Mouse (Mus musculus) hindbrain, embryonic 13.5 days (tissue): ENCODE measurements around the gene Fancc. TPM values are rescaled to one million over a fixed set of nuclear protein-coding genes. Genes with fewer than 3 reads are reported as not detected.

Experiments used
- ATAC-seq: fragments of 200-750 bp; cut with Nextera tagmentation; 2 replicates; pipeline ENCODE4 v1.8.0; 2017; ENCODE audit warnings: moderate TSS enrichment; ENCODE audit not compliant: low FRiP score
- H3K27ac ChIP-seq: fragments of 300-500 bp; sonication (generic); 2 replicates; pipeline ENCODE4 v1.5.1; 2015; ENCODE audit warnings: inconsistent platforms, mild to moderate bottlenecking, moderate library complexity
- H3K27me3 ChIP-seq: fragments of 300-500 bp; sonication (generic); 2 replicates; pipeline ENCODE4 v1.6.1; 2015; ENCODE audit warnings: mild to moderate bottlenecking, inconsistent platforms
- H3K36me3 ChIP-seq: fragments of 300-500 bp; sonication (generic); 2 replicates; pipeline ENCODE4 v1.6.1; 2015; ENCODE audit warnings: mild to moderate bottlenecking, inconsistent platforms
- H3K4me1 ChIP-seq: fragments of 300-500 bp; sonication (generic); replicated peaks from 2 replicates; pipeline ENCODE4 v1.6.1; 2015; ENCODE audit warnings: inconsistent platforms
- H3K4me2 ChIP-seq: fragments of 300-500 bp; sonication (generic); 2 replicates; pipeline ENCODE4 v1.6.1; 2015; ENCODE audit warnings: inconsistent platforms, mild to moderate bottlenecking, moderate library complexity
- H3K4me3 ChIP-seq: fragments of 300-500 bp; sonication (generic); 2 replicates; pipeline ENCODE4 v1.5.1; 2015; ENCODE audit warnings: mild to moderate bottlenecking, inconsistent platforms
- H3K9ac ChIP-seq: fragments of 300-500 bp; sonication (generic); 2 replicates; pipeline ENCODE4 v1.6.1; 2015; ENCODE audit warnings: mild to moderate bottlenecking, inconsistent platforms
- H3K9me3 ChIP-seq: fragments of 300-500 bp; sonication (generic); 2 replicates; pipeline ENCODE4 v1.6.1; 2016; ENCODE audit warnings: inconsistent platforms
- WGBS: fragments of 180-500 bp; shearing (Covaris S2); methylation state at CpG from one replicate; pipeline ENCODE4 v1.1.7; 2015; 5-methylcytosine and 5-hydroxymethylcytosine counted together
- polyA plus RNA-seq: library from polyadenylated mRNA; unstranded; fragments of >200 nt; fragmentation: Nextera tagmentation; extraction: Ambion mirVana; gene quantifications from 2 replicates; pipeline ENCODE4 v1.2.1, GENCODE M21; 2015

Fancc gene
- polyA plus RNA-seq, 1 experiment from 2014 or later, result 16.3 TPM

GRCm38 (mm10) chr13:63513374-63514098 is 16.5 kb upstream of the Fancc start:
- Histone ChIP-seq H3K4me3 (no peak overlapping the region), H3K27me3 (no peaks in the 10 kb centered on the region), H3K27ac (peak overlapping the region; percentile 40), H3K4me1 (peaks cover 32% of the 10 kb centered on the region), H3K9me3 (no peaks in the 10 kb centered on the region), H3K4me2 (no peak overlapping the region), H3K9ac (no peak overlapping the region), H3K36me3 (peaks cover 92% of the 10 kb centered on the region)
- ATAC-seq, result 0 out of 2 replicates have a peak, but pooled peaks have one; percentile 21
- 46% methylated on average over 26 of the region's 26 CpGs for WGBS

- peaks cover 90% of the 10 kb centered on the region for H3K36me3 ChIP-seq
- H3K4me2 ChIP-seq, result no peak overlapping the region
- no peak overlapping the region for H3K9ac ChIP-seq
- no peak overlapping the region for H3K4me3 ChIP-seq
- no peak for ATAC-seq
- no peak overlapping the region for H3K27ac ChIP-seq
- H3K27me3 ChIP-seq, result no peaks in the 10 kb centered on the region
- H3K9me3 ChIP-seq, result no peaks in the 10 kb centered on the region
- 25% methylated on average over 6 of the region's 6 CpGs for WGBS
- H3K4me1 ChIP-seq, result peaks cover 32% of the 10 kb centered on the region
Measured at GRCm38 (mm10) chr13:63512411-63512810, 15.3 kb upstream of the Fancc start.

GRCm38 (mm10) chr13:63507821-63508220 is 10.7 kb upstream of the Fancc start:
- peaks cover 49% of the 10 kb centered on the region for H3K36me3 ChIP-seq
- 85% methylated on average over 5 of the region's 5 CpGs for WGBS
- ATAC-seq, result no peak
- H3K4me1 ChIP-seq, result no peaks in the 10 kb centered on the region
- H3K4me2 ChIP-seq, result no peak overlapping the region
- H3K9ac ChIP-seq, result no peak overlapping the region
- no peak overlapping the region for H3K27ac ChIP-seq
- H3K4me3 ChIP-seq, result no peak overlapping the region
- H3K27me3 ChIP-seq, result no peaks in the 10 kb centered on the region
- no peaks in the 10 kb centered on the region for H3K9me3 ChIP-seq

- no peaks in the 10 kb centered on the region for H3K9me3 ChIP-seq
- whole genome bisulfite sequencing, result 87% methylated on average over 6 of the region's 6 CpGs
Measured at GRCm38 (mm10) chr13:63507001-63507556, 10.0 kb upstream of the Fancc start.

GRCm38 (mm10) chr13:63506364-63506763 is 9.3 kb upstream of the Fancc start:
- H3K4me3 ChIP-seq, result no peak overlapping the region
- no peak for ATAC-seq
- H3K27ac ChIP-seq, result no peak overlapping the region
- H3K4me1 ChIP-seq, result no peaks in the 10 kb centered on the region
- 48% methylated on average over 1 of the region's 1 CpGs for WGBS
- H3K9ac ChIP-seq, result no peak overlapping the region
- no peaks in the 10 kb centered on the region for H3K9me3 ChIP-seq
- no peaks in the 10 kb centered on the region for H3K27me3 ChIP-seq
- H3K36me3 ChIP-seq, result peaks cover 34% of the 10 kb centered on the region
- H3K4me2 ChIP-seq, result no peak overlapping the region

More at GRCm38 (mm10) chr13:63507001-63507556, 10.0 kb upstream of the Fancc start:
- Histone ChIP-seq H3K27ac (no peak overlapping the region), H3K27me3 (no peaks in the 10 kb centered on the region), H3K36me3 (peaks cover 42% of the 10 kb centered on the region), H3K4me3 (no peak overlapping the region), H3K9ac (no peak overlapping the region), H3K4me2 (no peak overlapping the region), H3K4me1 (no peaks in the 10 kb centered on the region)
- ATAC-seq, result no peak

- H3K9ac ChIP-seq, result no peak overlapping the region
- no peak for ATAC-seq
- H3K27me3 ChIP-seq, result 0 out of 2 replicates have a peak, but pooled peaks cover 4% of the 10 kb centered on the region
- no peak overlapping the region for H3K4me2 ChIP-seq
- no peaks in the 10 kb centered on the region for H3K9me3 ChIP-seq
- H3K36me3 ChIP-seq, result no peaks in the 10 kb centered on the region
- H3K4me1 ChIP-seq, result no peaks in the 10 kb centered on the region
- H3K27ac ChIP-seq, result no peak overlapping the region; the same call in 1 of the 2 replicates
- 93% methylated on average over 2 of the region's 2 CpGs for WGBS
- H3K4me3 ChIP-seq, result no peak overlapping the region
Measured at GRCm38 (mm10) chr13:63502391-63502790, 5.3 kb upstream of the Fancc start.

- Histone ChIP-seq H3K9ac (no peak overlapping the region), H3K4me2 (no peak overlapping the region), H3K36me3 (no peaks in the 10 kb centered on the region), H3K4me1 (peaks cover 10% of the 10 kb centered on the region), H3K9me3 (no peaks in the 10 kb centered on the region), H3K27me3 (0 out of 2 replicates have a peak, but pooled peaks cover 4% of the 10 kb centered on the region), H3K27ac (no peak overlapping the region), H3K4me3 (no peak overlapping the region)
- no peak for ATAC-seq
- 97% methylated on average over 2 of the region's 2 CpGs for WGBS
Measured at GRCm38 (mm10) chr13:63499489-63499888, 2.4 kb upstream of the Fancc start.

- 23% methylated on average over 7 of the region's 7 CpGs for WGBS
Measured at GRCm38 (mm10) chr13:63487707-63488042, 9.4 kb downstream of the Fancc start.

GRCm38 (mm10) chr13:63486791-63487706 is 10.0 kb downstream of the Fancc start:
- no peaks in the 10 kb centered on the region for H3K36me3 ChIP-seq
- H3K27ac ChIP-seq, result peak overlapping the region; percentile 64
- 0 out of 2 replicates have a peak, but pooled peaks cover 4% of the 10 kb centered on the region for H3K27me3 ChIP-seq
- H3K4me3 ChIP-seq, result peak overlapping the region; percentile 25
- peak overlapping the region; percentile 29; the same call in 1 of the 2 replicates for H3K9ac ChIP-seq
- H3K4me1 ChIP-seq, result peaks cover 19% of the 10 kb centered on the region
- peak overlapping the region; percentile 52 for H3K4me2 ChIP-seq
- 2% methylated on average over 18 of the region's 18 CpGs for WGBS
- H3K9me3 ChIP-seq, result no peaks in the 10 kb centered on the region
- peak; percentile 86 for ATAC-seq

More at GRCm38 (mm10) chr13:63487707-63488042, 9.4 kb downstream of the Fancc start:
- H3K27ac ChIP-seq, result no peak overlapping the region
- H3K27me3 ChIP-seq, result 0 out of 2 replicates have a peak, but pooled peaks cover 4% of the 10 kb centered on the region
- H3K9ac ChIP-seq, result no peak overlapping the region
- no peak overlapping the region for H3K4me2 ChIP-seq
- peaks cover 19% of the 10 kb centered on the region for H3K4me1 ChIP-seq
- ATAC-seq, result peak; percentile 29
- H3K4me3 ChIP-seq, result no peak overlapping the region
- no peaks in the 10 kb centered on the region for H3K9me3 ChIP-seq
- H3K36me3 ChIP-seq, result no peaks in the 10 kb centered on the region

GRCm38 (mm10) chr13:63475356-63475755 is 21.7 kb downstream of the Fancc start:
- H3K36me3 ChIP-seq, result no peaks in the 10 kb centered on the region
- WGBS, result 85% methylated on average over 8 of the region's 8 CpGs
- no peak for ATAC-seq

GRCm38 (mm10) chr13:63452898-63453297 is 44.2 kb downstream of the Fancc start:
- no peaks in the 10 kb centered on the region for H3K36me3 ChIP-seq
- no peaks in the 10 kb centered on the region for H3K9me3 ChIP-seq
- no peaks in the 10 kb centered on the region; the same call in 1 of the 2 replicates for H3K4me1 ChIP-seq
- ATAC-seq, result no peak
- no peak overlapping the region for H3K27ac ChIP-seq
- WGBS, result 88% methylated on average over 5 of the region's 5 CpGs
- H3K9ac ChIP-seq, result no peak overlapping the region
- no peak overlapping the region for H3K4me2 ChIP-seq
- no peaks in the 10 kb centered on the region for H3K27me3 ChIP-seq
- H3K4me3 ChIP-seq, result no peak overlapping the region

More at GRCm38 (mm10) chr13:63475356-63475755, 21.7 kb downstream of the Fancc start:
- Histone ChIP-seq H3K4me1 (no peaks in the 10 kb centered on the region), H3K4me3 (no peak overlapping the region), H3K9ac (no peak overlapping the region), H3K4me2 (no peak overlapping the region), H3K9me3 (no peaks in the 10 kb centered on the region), H3K27me3 (no peaks in the 10 kb centered on the region), H3K27ac (no peak overlapping the region)

GRCm38 (mm10) chr13:63451140-63451539 is 45.9 kb downstream of the Fancc start:
- Histone ChIP-seq H3K4me3 (no peak overlapping the region), H3K9me3 (no peaks in the 10 kb centered on the region), H3K27ac (no peak overlapping the region), H3K36me3 (no peaks in the 10 kb centered on the region), H3K27me3 (no peaks in the 10 kb centered on the region), H3K4me2 (no peak overlapping the region), H3K9ac (no peak overlapping the region), H3K4me1 (no peaks in the 10 kb centered on the region; the same call in 1 of the 2 replicates)
- ATAC-seq, result no peak
- WGBS, result 74% methylated on average over 7 of the region's 7 CpGs
